Mouse (Mus musculus): ENCODE measurements around the gene Negr1. TPM values are rescaled to one million over a fixed set of nuclear protein-coding genes. Genes with fewer than 3 reads are reported as not detected.
A peak's percentile ranks its signal among the peaks of the same experiment; 100 is the strongest.

The Negr1 gene
- total and polyA plus RNA-seq, 3 experiments = not detected

- H3K36me3 ChIP-seq (replicated peaks in 1 of 2; ENCODE audit: control insufficient read depth in 1 of 2, insufficient read depth in 1 of 2, low read length in 1 of 2) = no peaks in the 10 kb centered on the region
- DNase-seq (ENCODE audit: extremely low read depth) = peak; percentile 53
- in situ Hi-C loops (cut with MboI; ENCODE audit: low pct_ligation_motif_present, low pct_unique_long_range_greater_than_20kb, low sequenced_read_pairs) (no loop called here), dilution Hi-C loops (cut with MboI; ENCODE audit: extremely low pct_ligation_motif_present, extremely low pct_unique_long_range_greater_than_20kb, low sequenced_read_pairs) (no loop called here)
- no peak overlapping the region for H3K4me2 ChIP-seq (ENCODE audit: insufficient read depth, low read depth, poor library complexity, severe bottlenecking)
- H3K4me3 ChIP-seq (replicated peaks in 1 of 3; ENCODE audit: low read depth in 2 of 3, low read length in 2 of 3, poor library complexity in 1 of 3) = no peak overlapping the region
- no peak overlapping the region for H3K27ac ChIP-seq (ENCODE audit: insufficient read depth, low read depth)
- H3K27me3 ChIP-seq (replicated peaks) = no peaks in the 10 kb centered on the region
- H3K9ac ChIP-seq (ENCODE audit: insufficient read depth, low read depth) = no peak overlapping the region
- 0 out of 2 replicates have a peak, but pooled peaks have one; percentile 7 for TF ChIP-seq SMC3 (IDR thresholded peaks at IDR 0.05; ENCODE audit: low read depth, low read length)
- no peak for TF ChIP-seq UBTF (IDR thresholded peaks at IDR 0.05; ENCODE audit: low read depth, low read length)
- TF ChIP-seq MAFK (IDR thresholded peaks at IDR 0.05; ENCODE audit: insufficient replicate concordance, low read length) = no peak
- TF ChIP-seq PAX5 (IDR thresholded peaks at IDR 0.05; ENCODE audit: low read length) = no peak
- TF ChIP-seq RAD21 (IDR thresholded peaks at IDR 0.05; ENCODE audit: low read depth, low read length) = peak; percentile 37
- TF ChIP-seq MEF2A (IDR thresholded peaks at IDR 0.05; ENCODE audit: borderline replicate concordance, low read depth, low read length) = no peak
- TF ChIP-seq EP300 (IDR thresholded peaks at IDR 0.05; ENCODE audit: low read length) = no peak
- no peak for TF ChIP-seq MYC (IDR thresholded peaks at IDR 0.05; ENCODE audit: low read depth, low read length)
- no peak for TF ChIP-seq E2F4 (IDR thresholded peaks at IDR 0.05; ENCODE audit: insufficient replicate concordance, low read depth, low read length)
- TF ChIP-seq RCOR1 (conservative IDR thresholded peaks at IDR 0.05; ENCODE audit: low read depth, low read length) = no peak
- no peak for TF ChIP-seq NELFE (IDR thresholded peaks at IDR 0.05; ENCODE audit: low read depth, low read length)
- no peak for TF ChIP-seq POLR2AphosphoS2 (IDR thresholded peaks at IDR 0.05; ENCODE audit: low read depth, low read length)
- no peak for TF ChIP-seq MAZ (IDR thresholded peaks at IDR 0.05; ENCODE audit: low read depth, low read length)
- no peak for TF ChIP-seq TCF12 (IDR thresholded peaks at IDR 0.05; ENCODE audit: low read depth, low read length)
- TF ChIP-seq CTCF (conservative IDR thresholded peaks at IDR 0.05 in 1 of 2, IDR thresholded peaks at IDR 0.05 in 1 of 2; ENCODE audit: low read depth in 2 of 2, low read length in 2 of 2) = peak; percentile 50 to 84
- H3K79me2 ChIP-seq (replicated peaks; ENCODE audit: control insufficient read depth, extremely low read depth, insufficient read depth, poor library complexity, severe bottlenecking) = no peaks in the 10 kb centered on the region
- H3K9me3 ChIP-seq (replicated peaks; ENCODE audit: low read length) = peaks cover 25% of the 10 kb centered on the region
- H3K4me1 ChIP-seq (ENCODE audit: control insufficient read depth in 1 of 2, insufficient read depth in 2 of 2) = no peaks in the 10 kb centered on the region
Observed at GRCm38 (mm10) chr3:156643710-156644363, 82.2 kb downstream of the Negr1 start.

- in situ Hi-C loops (cut with MboI; ENCODE audit: low pct_ligation_motif_present, low pct_unique_long_range_greater_than_20kb, low sequenced_read_pairs) = no loop called here
- Histone ChIP-seq H3K27me3 (replicated peaks) (no peaks in the 10 kb centered on the region), H3K79me2 (replicated peaks; ENCODE audit: control insufficient read depth, extremely low read depth, insufficient read depth, poor library complexity, severe bottlenecking) (no peaks in the 10 kb centered on the region), H3K27ac (ENCODE audit: insufficient read depth, low read depth) (no peak overlapping the region), H3K4me3 (replicated peaks in 1 of 3; ENCODE audit: low read depth in 2 of 3, low read length in 2 of 3, poor library complexity in 1 of 3) (no peak overlapping the region), H3K4me2 (ENCODE audit: insufficient read depth, low read depth, poor library complexity, severe bottlenecking) (no peak overlapping the region), H3K4me1 (ENCODE audit: control insufficient read depth in 1 of 2, insufficient read depth in 2 of 2) (no peaks in the 10 kb centered on the region), H3K36me3 (replicated peaks in 1 of 2; ENCODE audit: control insufficient read depth in 1 of 2, insufficient read depth in 1 of 2, low read length in 1 of 2) (no peaks in the 10 kb centered on the region), H3K9me3 (replicated peaks; ENCODE audit: low read length) (peaks cover 39% of the 10 kb centered on the region), H3K9ac (ENCODE audit: insufficient read depth, low read depth) (no peak overlapping the region)
- TF ChIP-seq SIN3A (IDR thresholded peaks at IDR 0.05; ENCODE audit: low read length) (no peak), RAD21 (IDR thresholded peaks at IDR 0.05; ENCODE audit: low read depth, low read length) (no peak), PAX5 (IDR thresholded peaks at IDR 0.05; ENCODE audit: low read length) (no peak), MAFK (IDR thresholded peaks at IDR 0.05; ENCODE audit: insufficient replicate concordance, low read length) (no peak), MAZ (IDR thresholded peaks at IDR 0.05; ENCODE audit: low read depth, low read length) (no peak), IRF4 (IDR thresholded peaks at IDR 0.05; ENCODE audit: low read depth, low read length) (no peak), POLR2A (IDR thresholded peaks at IDR 0.05; ENCODE audit: low read depth, low read length) (no peak), ZKSCAN1 (IDR thresholded peaks at IDR 0.05; ENCODE audit: borderline replicate concordance, low read depth, low read length) (no peak), UBTF (IDR thresholded peaks at IDR 0.05; ENCODE audit: low read depth, low read length) (no peak), MEF2A (IDR thresholded peaks at IDR 0.05; ENCODE audit: borderline replicate concordance, low read depth, low read length) (no peak), ZMIZ1 (IDR thresholded peaks at IDR 0.05; ENCODE audit: low read depth, low read length) (no peak), NRF1 (IDR thresholded peaks at IDR 0.05; ENCODE audit: low read depth, low read length) (no peak), USF1 (IDR thresholded peaks at IDR 0.05; ENCODE audit: low read depth, low read length) (no peak), MYC (IDR thresholded peaks at IDR 0.05; ENCODE audit: low read depth, low read length) (no peak), SMC3 (IDR thresholded peaks at IDR 0.05; ENCODE audit: low read depth, low read length) (no peak)
- no peak for DNase-seq (ENCODE audit: extremely low read depth)
- dilution Hi-C loops (cut with MboI; ENCODE audit: extremely low pct_ligation_motif_present, extremely low pct_unique_long_range_greater_than_20kb, low sequenced_read_pairs) = no loop called here
Observed at GRCm38 (mm10) chr3:156648378-156648777, 86.8 kb downstream of the Negr1 start.
